Mouse (Mus musculus): ENCODE data around the gene Akr1b7. TPM values are rescaled to one million over a fixed set of nuclear protein-coding genes. Genes with fewer than 3 reads are reported as not detected.
"Not testable (repeated sequence)": the region's sequence is repeated elsewhere in the genome, so short reads cannot be mapped to it uniquely, and the experiment has no call there.

Gene Akr1b7
- not detected for total RNA-seq (2021)

- no peak for DNase-seq
Measured at GRCm38 (mm10) chr6:34412023-34412422, at the start of gene Akr1b7. Gene Akr1b7, plus strand, starts transcription at chr6:34412334.

- DNase-seq: no peak
Measured at GRCm38 (mm10) chr6:34364217-34365136, 47.7 kb upstream of the Akr1b7 start.

GRCm38 (mm10) chr6:34367998-34368397 is 44.1 kb upstream of the Akr1b7 start:
- DNase-seq: no peak

- no peak for DNase-seq
Measured at GRCm38 (mm10) chr6:34370081-34370480, 42.1 kb upstream of the Akr1b7 start.

- peak; percentile 63 to 76 for DNase-seq
Measured at GRCm38 (mm10) chr6:34371700-34372351, 40.3 kb upstream of the Akr1b7 start.

GRCm38 (mm10) chr6:34373841-34374240 is 38.3 kb upstream of the Akr1b7 start:
- no peak for DNase-seq

GRCm38 (mm10) chr6:34375888-34376287 is 36.2 kb upstream of the Akr1b7 start:
- DNase-seq: not testable (repeated sequence)

- no peak for DNase-seq
Measured at GRCm38 (mm10) chr6:34383401-34383800, 28.7 kb upstream of the Akr1b7 start.

- peak; percentile 71 to 76 for DNase-seq
Measured at GRCm38 (mm10) chr6:34384110-34384661, 27.9 kb upstream of the Akr1b7 start, which contains the start of gene Akr1b10. Gene Akr1b10, plus strand, starts transcription at chr6:34384218.

GRCm38 (mm10) chr6:34384701-34385370 is 27.3 kb upstream of the Akr1b7 start:
- peak in 1 of 2 experiments; percentile 15 for DNase-seq

- DNase-seq: no peak
Measured at GRCm38 (mm10) chr6:34388420-34389156, 23.5 kb upstream of the Akr1b7 start.

GRCm38 (mm10) chr6:34395897-34396296 is 16.2 kb upstream of the Akr1b7 start:
- DNase-seq: no peak

GRCm38 (mm10) chr6:34398431-34398830 is 13.7 kb upstream of the Akr1b7 start:
- no peak for DNase-seq

- DNase-seq: no peak
Measured at GRCm38 (mm10) chr6:34399606-34400220, 12.4 kb upstream of the Akr1b7 start.

- no peak for DNase-seq
Measured at GRCm38 (mm10) chr6:34400696-34401095, 11.4 kb upstream of the Akr1b7 start.

GRCm38 (mm10) chr6:34406746-34407145 is 5.4 kb upstream of the Akr1b7 start:
- no peak for DNase-seq

- DNase-seq: no peak
Measured at GRCm38 (mm10) chr6:34407403-34407802, 4.7 kb upstream of the Akr1b7 start.

- DNase-seq: no peak
Measured at GRCm38 (mm10) chr6:34412688-34413087, 554 bp downstream of the Akr1b7 start.

- not testable (repeated sequence) for DNase-seq
Measured at GRCm38 (mm10) chr6:34413386-34413785, 1.3 kb downstream of the Akr1b7 start.

- DNase-seq: no peak
Measured at GRCm38 (mm10) chr6:34416521-34416920, 4.4 kb downstream of the Akr1b7 start.

GRCm38 (mm10) chr6:34419071-34419470 is 6.9 kb downstream of the Akr1b7 start:
- no peak for DNase-seq
